Mouse (Mus musculus) ZHBTc4 (cell line): ENCODE results near the gene Cdc42bpa.

Source experiments
- DNase-seq: peaks from one replicate; pipeline ENCODE4 v3.0.0-alpha.2; 2011; ENCODE audit warnings: low read depth, low spot score

Gene Cdc42bpa

GRCm38 (mm10) chr1:179959721-179960542 is at the start of gene Cdc42bpa:
Cdc42bpa (plus strand) TSS chr1:179960472.
- peak; percentile 85 for DNase-seq

GRCm38 (mm10) chr1:179913471-179913870 is 46.8 kb upstream of the Cdc42bpa start:
- DNase-seq: no peak

- DNase-seq: peak; percentile 50
Observed at GRCm38 (mm10) chr1:179917036-179917435, 43.2 kb upstream of the Cdc42bpa start.

GRCm38 (mm10) chr1:179917481-179917880 is 42.8 kb upstream of the Cdc42bpa start:
- DNase-seq: no peak

GRCm38 (mm10) chr1:179919656-179920436 is 40.4 kb upstream of the Cdc42bpa start:
- no peak for DNase-seq

- peak; percentile 61 for DNase-seq
Observed at GRCm38 (mm10) chr1:179923661-179924405, 36.4 kb upstream of the Cdc42bpa start.

GRCm38 (mm10) chr1:179926240-179926639 is 34.0 kb upstream of the Cdc42bpa start:
- no peak for DNase-seq

GRCm38 (mm10) chr1:179927102-179927501 is 33.2 kb upstream of the Cdc42bpa start:
- DNase-seq: no peak

- DNase-seq: peak; percentile 88
Observed at GRCm38 (mm10) chr1:179928822-179929221, 31.4 kb upstream of the Cdc42bpa start.

- no peak for DNase-seq
Observed at GRCm38 (mm10) chr1:179931247-179931646, 29.0 kb upstream of the Cdc42bpa start.

GRCm38 (mm10) chr1:179934064-179934463 is 26.2 kb upstream of the Cdc42bpa start:
- DNase-seq: no peak

- no peak for DNase-seq
Observed at GRCm38 (mm10) chr1:179940071-179940786, 20.0 kb upstream of the Cdc42bpa start.

- no peak for DNase-seq
Observed at GRCm38 (mm10) chr1:179940787-179941352, 19.4 kb upstream of the Cdc42bpa start.

GRCm38 (mm10) chr1:179945017-179945416 is 15.3 kb upstream of the Cdc42bpa start:
- DNase-seq: no peak

GRCm38 (mm10) chr1:179946616-179947015 is 13.7 kb upstream of the Cdc42bpa start:
- DNase-seq: no peak

GRCm38 (mm10) chr1:179947653-179948052 is 12.6 kb upstream of the Cdc42bpa start:
- no peak for DNase-seq

- no peak for DNase-seq
Observed at GRCm38 (mm10) chr1:179951597-179951996, 8.7 kb upstream of the Cdc42bpa start.

- DNase-seq: no peak
Observed at GRCm38 (mm10) chr1:179953251-179953650, 7.0 kb upstream of the Cdc42bpa start.

GRCm38 (mm10) chr1:179957431-179957830 is 2.8 kb upstream of the Cdc42bpa start:
- no peak for DNase-seq

GRCm38 (mm10) chr1:179958871-179959720 is 1.2 kb upstream of the Cdc42bpa start:
- peak; percentile 67 for DNase-seq
